Mouse (Mus musculus) midbrain, embryonic 12.5 days (tissue): ENCODE results near the gene Wipf1. TPM values are rescaled to one million over a fixed set of nuclear protein-coding genes. Genes with fewer than 3 reads are reported as not detected.

ENCODE experiments used
- ATAC-seq: fragments of 200-750 bp; cut with Nextera tagmentation; 2 replicates; pipeline ENCODE4 v1.8.0; 2017; ENCODE audit warnings: low read depth, moderate TSS enrichment, moderate library complexity; ENCODE audit not compliant: low FRiP score
- H3K27ac ChIP-seq: fragments of 300-500 bp; sonication (generic); replicated peaks from 2 replicates; pipeline ENCODE4 v1.5.1; 2016; ENCODE audit warnings: mild to moderate bottlenecking
- H3K27me3 ChIP-seq: fragments of 300-500 bp; sonication (generic); 2 replicates; pipeline ENCODE4 v1.6.1; 2016; ENCODE audit warnings: mild to moderate bottlenecking
- H3K36me3 ChIP-seq: fragments of 300-500 bp; sonication (generic); 2 replicates; pipeline ENCODE4 v1.6.1; 2016
- H3K4me1 ChIP-seq: fragments of 300-500 bp; sonication (generic); 2 replicates; pipeline ENCODE4 v1.6.1; 2016
- H3K4me2 ChIP-seq: fragments of 300-500 bp; sonication (generic); replicated peaks from 2 replicates; pipeline ENCODE4 v1.6.1; 2016; ENCODE audit warnings: mild to moderate bottlenecking, moderate library complexity
- H3K4me3 ChIP-seq: fragments of 300-500 bp; sonication (generic); 2 replicates; pipeline ENCODE4 v1.5.1; 2016; ENCODE audit warnings: mild to moderate bottlenecking
- H3K9ac ChIP-seq: fragments of 300-500 bp; sonication (generic); replicated peaks from 2 replicates; pipeline ENCODE4 v1.6.1; 2016; ENCODE audit warnings: mild to moderate bottlenecking, moderate library complexity
- H3K9me3 ChIP-seq: fragments of 300-500 bp; sonication (generic); 2 replicates; pipeline ENCODE4 v1.6.1; 2016; ENCODE audit warnings: mild to moderate bottlenecking
- WGBS: fragments of 180-500 bp; shearing (Covaris S2); methylation state at CpG from one replicate; pipeline ENCODE4 v1.1.7; 2016; 5-methylcytosine and 5-hydroxymethylcytosine counted together
- polyA plus RNA-seq: library from polyadenylated mRNA; unstranded; fragments of >200 nt; fragmentation: Nextera tagmentation; extraction: Ambion mirVana; gene quantifications from 2 replicates; pipeline ENCODE4 v1.2.1, GENCODE M21; 2016

The Wipf1 gene
- polyA plus RNA-seq, 1 experiment from 2014 or later = 5.3 TPM

DNA sequence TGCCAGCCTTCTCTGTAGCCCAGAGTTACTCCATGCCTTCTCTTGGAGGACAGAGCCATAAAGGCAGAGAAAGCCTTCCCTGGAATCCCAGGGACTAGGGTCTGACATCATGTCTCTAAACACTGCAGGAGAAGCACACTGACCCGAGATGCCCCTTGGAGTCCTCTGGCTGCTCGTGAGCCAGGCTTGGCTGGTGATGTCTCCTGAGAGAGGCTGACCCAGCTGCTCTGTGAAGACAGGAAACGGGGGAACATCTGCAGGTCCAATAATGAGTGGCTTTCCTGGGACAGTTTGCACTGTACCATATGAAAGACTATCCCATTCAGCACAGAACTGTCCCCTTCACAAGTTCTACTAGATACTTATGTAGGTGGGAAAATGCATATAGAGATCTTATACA lies 69.4 kb downstream of the Wipf1 start:
- Histone ChIP-seq H3K4me3 (no peak overlapping the region), H3K4me2 (no peak overlapping the region), H3K27me3 (no peaks in the 10 kb centered on the region), H3K27ac (no peak overlapping the region), H3K36me3 (no peaks in the 10 kb centered on the region), H3K9me3 (no peaks in the 10 kb centered on the region), H3K9ac (no peak overlapping the region), H3K4me1 (peaks cover 4% of the 10 kb centered on the region; the same call in 1 of the 2 replicates)
- no peak for ATAC-seq
- 57% methylated on average over 3 of the region's 3 CpGs for WGBS

DNA sequence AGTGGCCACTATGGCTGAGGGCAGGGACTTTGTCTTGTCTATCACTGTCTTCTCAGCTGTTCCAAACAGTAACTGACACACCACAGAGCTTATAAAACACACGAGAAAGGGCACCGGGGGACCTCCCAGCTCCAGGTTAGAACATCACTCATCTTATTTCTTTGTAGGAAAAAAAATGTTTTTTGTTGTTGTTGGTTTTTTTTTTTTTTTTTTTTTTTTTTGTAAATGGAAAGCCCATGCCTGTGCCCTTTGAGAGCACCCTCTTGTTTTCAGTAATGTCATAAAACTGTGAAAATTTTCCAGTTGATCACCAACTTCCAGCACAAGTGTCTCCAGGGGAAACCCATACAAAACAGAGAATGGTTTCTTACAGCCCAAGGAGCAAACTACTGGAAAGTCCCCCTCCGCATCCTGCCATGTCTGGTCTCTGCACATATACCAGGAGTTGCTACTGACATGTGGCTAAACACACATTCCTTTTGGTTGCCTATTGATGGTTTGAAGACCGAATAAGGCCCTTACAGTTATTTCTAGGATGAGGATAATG lies 69.9 kb downstream of the Wipf1 start:
- Histone ChIP-seq H3K27ac (no peak overlapping the region), H3K36me3 (no peaks in the 10 kb centered on the region), H3K4me3 (no peak overlapping the region), H3K4me1 (peaks cover 4% of the 10 kb centered on the region; the same call in 1 of the 2 replicates), H3K4me2 (no peak overlapping the region), H3K9me3 (no peaks in the 10 kb centered on the region), H3K9ac (no peak overlapping the region), H3K27me3 (no peaks in the 10 kb centered on the region)
- no peak for ATAC-seq
- 87% methylated on average over 4 of the region's 4 CpGs for WGBS

DNA sequence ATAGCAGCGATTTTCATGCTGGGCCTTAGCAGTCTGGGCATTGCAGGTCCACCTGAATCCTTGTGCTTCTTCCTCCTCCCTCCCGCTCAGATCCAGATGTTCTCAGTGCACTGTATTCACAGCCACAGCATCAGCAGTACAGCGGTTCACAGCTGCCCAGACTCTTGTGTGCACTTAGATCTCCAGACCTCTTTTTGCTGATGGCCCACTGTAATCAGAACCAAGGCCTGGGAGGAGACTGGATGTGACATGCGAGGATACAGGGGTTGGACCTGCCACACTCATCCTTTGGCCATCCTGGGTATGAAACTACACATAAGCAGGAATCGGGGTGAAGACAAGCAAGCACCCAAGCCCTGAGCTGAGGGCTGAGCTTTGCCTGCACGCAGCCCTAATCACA lies 72.6 kb downstream of the Wipf1 start:
- Histone ChIP-seq H3K4me2 (no peak overlapping the region), H3K27me3 (no peaks in the 10 kb centered on the region), H3K36me3 (no peaks in the 10 kb centered on the region), H3K9ac (no peak overlapping the region), H3K27ac (no peak overlapping the region), H3K9me3 (no peaks in the 10 kb centered on the region), H3K4me3 (no peak overlapping the region), H3K4me1 (peaks cover 4% of the 10 kb centered on the region; the same call in 1 of the 2 replicates)
- ATAC-seq = no peak
- whole genome bisulfite sequencing = 90% methylated on average over 6 of the region's 6 CpGs

DNA sequence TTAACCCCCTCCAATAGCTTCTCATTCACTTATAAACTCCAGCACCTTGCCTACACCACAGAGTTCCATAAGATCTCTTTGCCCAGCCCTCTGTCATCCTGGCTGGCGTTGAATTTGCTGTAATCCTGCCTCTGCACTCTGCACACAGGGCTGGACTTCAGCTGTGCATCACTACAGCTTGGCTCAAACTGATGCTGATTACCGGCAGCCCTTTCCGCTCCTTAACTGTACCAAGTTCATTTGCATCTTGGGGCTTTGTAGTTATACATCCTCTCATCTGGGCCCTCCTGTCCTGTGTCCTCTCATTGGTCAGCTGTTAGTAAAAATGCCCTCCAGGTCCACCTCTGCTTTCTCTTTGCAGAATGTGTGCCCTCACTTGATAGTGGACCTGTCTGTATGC lies 73.4 kb downstream of the Wipf1 start:
- H3K9me3 ChIP-seq = no peaks in the 10 kb centered on the region
- H3K4me3 ChIP-seq = no peak overlapping the region
- no peaks in the 10 kb centered on the region for H3K36me3 ChIP-seq
- no peak overlapping the region for H3K9ac ChIP-seq
- ATAC-seq = no peak
- 85% methylated on average over 3 of the region's 3 CpGs for WGBS
- peaks cover 4% of the 10 kb centered on the region; the same call in 1 of the 2 replicates for H3K4me1 ChIP-seq
- no peaks in the 10 kb centered on the region for H3K27me3 ChIP-seq
- no peak overlapping the region for H3K4me2 ChIP-seq
- H3K27ac ChIP-seq = no peak overlapping the region

DNA sequence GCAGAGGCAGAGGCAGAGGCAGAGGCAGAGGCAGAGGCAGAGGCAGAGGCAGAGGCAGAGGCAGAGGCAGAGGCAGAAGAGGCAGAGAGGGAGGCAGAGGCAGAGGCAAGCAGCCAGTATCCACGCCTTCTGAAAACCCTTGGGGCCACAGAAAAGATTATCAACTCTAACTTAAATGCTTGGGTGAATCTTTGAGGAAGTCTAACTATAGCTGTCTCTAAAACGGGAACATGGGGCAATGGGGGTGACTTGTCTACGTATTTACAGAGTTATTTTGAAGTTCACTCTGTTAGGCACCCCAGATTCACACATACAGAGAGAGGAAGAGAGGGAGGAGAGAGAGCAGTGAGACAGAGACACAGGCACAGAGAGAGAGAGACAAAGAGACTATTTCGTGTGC lies 74.0 kb downstream of the Wipf1 start:
- Histone ChIP-seq H3K9me3 (no peaks in the 10 kb centered on the region), H3K27me3 (no peaks in the 10 kb centered on the region), H3K4me2 (no peak overlapping the region), H3K36me3 (no peaks in the 10 kb centered on the region), H3K27ac (no peak overlapping the region), H3K4me3 (no peak overlapping the region), H3K9ac (no peak overlapping the region), H3K4me1 (peaks cover 4% of the 10 kb centered on the region)
- 83% methylated on average over 4 of the region's 4 CpGs for WGBS
- no peak for ATAC-seq

DNA sequence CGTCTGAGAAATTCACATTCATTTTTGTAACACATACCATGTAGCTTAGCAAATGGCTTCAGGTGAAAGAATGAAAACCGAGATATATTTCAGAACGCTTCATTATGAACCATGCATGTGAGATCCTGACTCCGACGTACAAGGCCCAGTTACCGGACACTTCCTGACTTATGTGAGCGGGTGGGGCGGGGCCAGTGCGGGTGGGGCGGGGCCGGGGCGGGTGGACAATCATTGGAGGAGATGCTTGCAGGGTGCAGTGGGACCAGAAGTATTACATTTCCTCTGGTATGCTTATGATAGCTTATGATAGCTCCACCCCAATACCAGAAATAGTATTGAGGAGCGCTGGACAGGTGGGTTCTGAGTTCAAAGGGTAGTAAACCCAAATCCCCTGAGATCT lies 74.9 kb downstream of the Wipf1 start:
- ATAC-seq = no peak
- WGBS = 93% methylated on average over 13 of the region's 13 CpGs
- Histone ChIP-seq H3K27me3 (no peaks in the 10 kb centered on the region), H3K4me1 (peaks cover 11% of the 10 kb centered on the region), H3K4me3 (no peak overlapping the region), H3K27ac (no peak overlapping the region), H3K4me2 (no peak overlapping the region), H3K36me3 (no peaks in the 10 kb centered on the region), H3K9me3 (no peaks in the 10 kb centered on the region), H3K9ac (no peak overlapping the region)

DNA sequence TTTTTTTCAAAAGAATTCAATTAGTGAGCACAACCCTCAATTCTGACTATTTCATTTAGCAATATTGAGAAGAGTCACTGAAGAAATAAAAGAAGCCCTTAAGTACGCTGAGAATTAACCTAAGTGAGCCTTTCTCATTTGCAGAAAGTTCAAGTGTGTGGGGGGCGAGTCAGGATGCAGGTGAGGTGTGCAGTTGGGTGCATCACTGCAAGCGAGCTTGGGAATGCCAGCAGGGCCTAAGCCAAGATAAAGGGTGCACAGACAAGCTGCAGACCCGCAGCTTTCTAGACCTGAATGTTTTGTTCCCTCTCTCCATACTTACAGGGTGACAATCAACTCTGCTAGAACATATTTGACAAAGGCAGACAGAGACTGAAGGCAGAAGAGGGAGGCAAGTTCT lies 75.3 kb downstream of the Wipf1 start:
- H3K4me1 ChIP-seq = peaks cover 11% of the 10 kb centered on the region
- WGBS = 86% methylated on average over 4 of the region's 4 CpGs
- no peak overlapping the region for H3K27ac ChIP-seq
- H3K4me2 ChIP-seq = no peak overlapping the region
- H3K4me3 ChIP-seq = no peak overlapping the region
- H3K36me3 ChIP-seq = no peaks in the 10 kb centered on the region
- ATAC-seq = no peak
- no peak overlapping the region for H3K9ac ChIP-seq
- H3K9me3 ChIP-seq = no peaks in the 10 kb centered on the region
- no peaks in the 10 kb centered on the region for H3K27me3 ChIP-seq

DNA sequence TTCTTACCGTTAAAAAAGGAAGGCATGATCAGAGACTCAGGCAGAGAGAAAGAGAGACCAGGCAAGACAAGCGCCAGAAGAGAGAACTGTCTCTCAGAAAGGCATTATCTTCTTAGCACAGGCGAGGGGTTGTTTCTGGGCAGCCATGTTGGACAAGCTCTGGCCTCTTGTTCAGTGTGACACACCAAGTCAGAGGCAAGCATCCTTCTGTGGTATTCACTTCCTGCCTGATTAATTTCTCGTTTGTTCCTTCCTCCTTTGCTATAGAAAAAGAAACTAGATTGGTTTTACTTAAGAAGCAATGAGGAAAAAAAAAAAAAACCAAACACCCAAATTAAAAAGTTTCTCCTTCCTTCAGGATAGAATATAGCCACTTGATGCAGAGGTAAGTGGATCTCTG lies 75.8 kb downstream of the Wipf1 start:
- ATAC-seq = no peak
- H3K4me2 ChIP-seq = no peak overlapping the region

DNA sequence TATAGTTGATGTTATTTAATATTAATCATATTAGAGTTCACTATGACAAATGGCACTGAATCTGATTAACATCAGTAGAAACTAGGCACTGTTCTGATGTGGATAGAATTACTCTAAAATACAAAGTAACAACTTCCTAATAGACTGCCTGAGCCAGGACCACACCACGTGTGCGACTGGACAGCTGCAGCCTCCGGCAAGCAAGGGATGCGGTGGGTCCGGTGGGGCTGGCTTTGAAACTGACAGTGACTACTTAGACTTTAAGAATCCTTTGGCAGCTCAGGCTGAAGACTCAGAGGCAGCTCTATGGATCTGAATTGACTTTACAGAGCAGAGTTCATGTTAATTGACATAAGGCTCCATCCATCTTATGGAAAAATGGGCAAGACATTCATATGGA lies 76.4 kb downstream of the Wipf1 start:
- Histone ChIP-seq H3K36me3 (no peaks in the 10 kb centered on the region), H3K27ac (no peak overlapping the region), H3K4me2 (no peak overlapping the region), H3K4me1 (peaks cover 11% of the 10 kb centered on the region), H3K4me3 (no peak overlapping the region), H3K27me3 (no peaks in the 10 kb centered on the region), H3K9ac (no peak overlapping the region), H3K9me3 (no peaks in the 10 kb centered on the region)
- WGBS = 81% methylated on average over 5 of the region's 5 CpGs
- no peak for ATAC-seq

More for the DNA sequence above, 75.8 kb downstream of the Wipf1 start:
- WGBS = 76% methylated on average over 4 of the region's 4 CpGs
- H3K27me3 ChIP-seq = no peaks in the 10 kb centered on the region
- H3K27ac ChIP-seq = no peak overlapping the region
- H3K4me1 ChIP-seq = peaks cover 11% of the 10 kb centered on the region
- no peaks in the 10 kb centered on the region for H3K9me3 ChIP-seq
- no peaks in the 10 kb centered on the region for H3K36me3 ChIP-seq
- no peak overlapping the region for H3K9ac ChIP-seq
- no peak overlapping the region for H3K4me3 ChIP-seq

DNA sequence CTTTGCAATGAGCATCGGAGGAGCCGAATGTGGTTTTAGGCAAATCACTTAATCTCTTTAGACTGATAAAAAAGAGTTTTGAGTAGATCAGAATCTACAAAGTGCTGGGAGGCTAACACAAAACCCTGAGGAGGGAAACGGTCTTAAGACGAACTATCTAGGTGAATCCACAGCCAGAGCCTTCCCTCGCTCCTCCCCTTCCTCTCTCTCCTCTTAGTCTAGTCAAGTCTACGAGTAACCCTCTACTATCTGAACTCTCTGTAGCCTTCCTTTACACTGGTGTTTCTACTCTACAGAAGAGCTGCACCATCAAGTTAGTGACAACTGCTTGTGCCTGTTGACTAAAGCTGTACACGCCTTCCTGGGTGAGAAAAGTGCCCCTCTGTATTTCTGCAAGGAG lies 77.0 kb downstream of the Wipf1 start:
- Histone ChIP-seq H3K4me3 (no peak overlapping the region), H3K27ac (no peak overlapping the region), H3K36me3 (no peaks in the 10 kb centered on the region), H3K4me2 (no peak overlapping the region), H3K27me3 (no peaks in the 10 kb centered on the region), H3K9me3 (no peaks in the 10 kb centered on the region), H3K4me1 (peaks cover 11% of the 10 kb centered on the region), H3K9ac (no peak overlapping the region)
- 70% methylated on average over 7 of the region's 7 CpGs for WGBS
- no peak for ATAC-seq

DNA sequence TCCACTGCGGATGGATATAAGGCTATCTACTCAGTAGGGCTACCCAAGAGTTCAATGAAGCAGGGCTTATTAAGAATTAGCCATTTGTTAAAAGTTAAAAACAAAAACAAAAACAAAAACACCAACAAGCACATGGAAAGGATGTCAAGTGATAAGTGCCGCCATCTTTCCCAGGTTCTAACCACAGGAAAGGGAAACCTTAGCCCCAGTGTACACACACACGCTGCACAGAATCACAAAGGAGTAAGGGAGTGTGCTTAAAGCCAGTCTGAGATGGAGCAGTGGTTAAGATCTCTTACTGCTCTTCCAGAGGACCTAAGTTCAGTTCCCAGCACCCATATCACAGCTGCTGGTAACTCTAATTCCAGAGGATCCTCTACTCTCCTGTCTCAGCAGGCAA lies 78.0 kb downstream of the Wipf1 start:
- H3K4me2 ChIP-seq = no peak overlapping the region
- H3K9ac ChIP-seq = no peak overlapping the region
- H3K4me1 ChIP-seq = peaks cover 11% of the 10 kb centered on the region
- H3K4me3 ChIP-seq = no peak overlapping the region
- no peak for ATAC-seq
- no peaks in the 10 kb centered on the region for H3K36me3 ChIP-seq
- 98% methylated on average over 3 of the region's 3 CpGs for WGBS
- H3K9me3 ChIP-seq = no peaks in the 10 kb centered on the region
- H3K27ac ChIP-seq = no peak overlapping the region
- no peaks in the 10 kb centered on the region for H3K27me3 ChIP-seq

DNA sequence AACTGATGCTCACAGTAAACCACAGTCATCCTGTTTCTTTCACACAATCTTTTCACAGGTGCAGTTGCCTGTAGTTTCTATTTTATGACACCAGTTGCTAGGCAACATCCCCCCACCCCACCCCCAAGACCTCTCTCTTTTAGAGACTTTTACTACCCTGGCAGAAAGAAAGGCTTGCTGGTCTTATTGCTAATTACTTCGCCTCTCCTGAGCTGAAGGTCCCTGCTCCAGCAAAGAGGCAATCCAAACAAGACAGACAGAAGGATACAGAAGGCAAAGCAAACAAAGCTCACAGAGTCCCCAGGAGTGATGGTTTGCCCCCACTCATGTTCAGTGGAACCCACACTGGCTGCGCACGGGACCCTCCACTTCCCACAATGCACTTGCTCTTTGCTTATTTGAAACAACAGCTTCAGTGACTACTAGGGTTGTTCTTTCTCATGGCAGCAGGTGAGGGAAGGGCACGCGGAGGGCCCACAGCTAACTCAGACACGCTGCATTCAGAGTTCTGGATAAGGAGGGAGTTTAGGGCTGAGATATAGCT lies 79.3 kb downstream of the Wipf1 start:
- ATAC-seq = no peak
- Histone ChIP-seq H3K9ac (no peak overlapping the region), H3K9me3 (no peaks in the 10 kb centered on the region), H3K4me2 (no peak overlapping the region), H3K36me3 (no peaks in the 10 kb centered on the region), H3K27ac (0 out of 2 replicates have a peak overlapping the region, but pooled peaks have one; percentile 3), H3K4me1 (peaks cover 7% of the 10 kb centered on the region), H3K4me3 (no peak overlapping the region), H3K27me3 (no peaks in the 10 kb centered on the region)
- WGBS = 64% methylated on average over 6 of the region's 6 CpGs

DNA sequence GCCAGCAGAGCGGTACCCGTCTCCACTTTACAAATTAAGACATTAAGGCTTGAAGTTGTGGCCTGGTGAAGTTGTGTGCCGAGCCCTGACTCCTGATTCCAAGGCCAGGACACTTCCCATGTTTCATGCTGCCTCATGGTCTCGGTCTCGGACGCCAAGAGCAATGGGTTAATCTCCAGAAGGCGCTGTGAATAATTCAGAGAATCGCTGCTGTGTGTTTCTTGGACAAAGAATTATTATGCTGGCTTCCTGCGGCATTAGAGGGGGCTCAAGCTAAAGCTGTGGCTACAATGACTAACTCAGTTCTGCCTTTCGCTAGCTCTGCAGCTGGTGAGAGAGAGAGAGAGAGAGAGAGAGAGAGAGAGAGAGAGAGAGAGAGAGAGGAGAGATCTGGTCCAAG lies 85.5 kb downstream of the Wipf1 start:
- 59% methylated on average over 10 of the region's 10 CpGs for WGBS
- Histone ChIP-seq H3K27me3 (no peaks in the 10 kb centered on the region), H3K4me1 (peaks cover 12% of the 10 kb centered on the region; the same call in 1 of the 2 replicates), H3K9ac (no peak overlapping the region), H3K4me2 (no peak overlapping the region), H3K36me3 (no peaks in the 10 kb centered on the region), H3K4me3 (no peak overlapping the region), H3K9me3 (no peaks in the 10 kb centered on the region), H3K27ac (0 out of 2 replicates have a peak overlapping the region, but pooled peaks have one; percentile 17)
- no peak for ATAC-seq
